Mouse (Mus musculus): ENCODE measurements around the gene Padi4. TPM values are rescaled to one million over a fixed set of nuclear protein-coding genes. Genes with fewer than 3 reads are reported as not detected.
A peak's percentile ranks its signal among the peaks of the same experiment; 100 is the strongest.

Gene Padi4
- polyA plus RNA-seq, 1 experiment from 2014 or later, result 2.0 TPM

DNA sequence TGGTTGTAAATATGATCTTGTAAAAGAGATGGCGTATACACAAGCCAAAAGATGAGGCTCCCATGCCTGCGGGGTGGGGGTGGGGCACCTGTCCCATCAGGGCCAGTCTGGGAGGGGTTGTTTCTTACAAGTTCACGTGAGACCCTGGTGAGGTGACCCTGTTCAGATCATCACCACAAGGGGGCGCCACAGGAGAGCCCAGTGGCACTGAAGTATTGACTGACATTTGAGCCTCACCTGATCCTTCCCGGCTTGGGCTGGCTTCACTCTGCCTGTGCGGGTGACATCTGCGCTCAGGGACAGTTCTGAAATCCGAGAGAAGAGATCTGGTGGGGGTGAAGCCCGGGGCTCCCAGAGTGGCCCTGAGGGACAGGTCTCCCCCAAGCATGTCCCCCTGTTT, 10.9 kb downstream of the Padi4 start:
- Histone ChIP-seq H3K4me3 (ENCODE audit: low read depth, low read length) (no peak overlapping the region), H3K4me1 (replicated peaks; ENCODE audit: control insufficient read depth, insufficient read depth, low read length) (peaks cover 2% of the 10 kb centered on the region; the same call in 1 of the 2 replicates), H3K4me2 (ENCODE audit: low read depth, low read length, severe bottlenecking) (no peak overlapping the region), H3K27me3 (ENCODE audit: control insufficient read depth, insufficient read depth, low read length) (no peaks in the 10 kb centered on the region), H3K9me3 (ENCODE audit: control insufficient read depth, low read length) (no peaks in the 10 kb centered on the region), H3K27ac (ENCODE audit: low read depth, low read length) (no peak overlapping the region), H3K36me3 (ENCODE audit: control insufficient read depth, insufficient read depth, low read length) (no peaks in the 10 kb centered on the region), H3K9ac (ENCODE audit: low read length) (no peak overlapping the region)
- ATAC-seq (replicated peaks; ENCODE audit: low FRiP score) (no peak), DNase-seq (ENCODE audit: low spot score) (peak; percentile 82)
- 19% methylated on average over 9 of the region's 9 CpGs for WGBS

DNA sequence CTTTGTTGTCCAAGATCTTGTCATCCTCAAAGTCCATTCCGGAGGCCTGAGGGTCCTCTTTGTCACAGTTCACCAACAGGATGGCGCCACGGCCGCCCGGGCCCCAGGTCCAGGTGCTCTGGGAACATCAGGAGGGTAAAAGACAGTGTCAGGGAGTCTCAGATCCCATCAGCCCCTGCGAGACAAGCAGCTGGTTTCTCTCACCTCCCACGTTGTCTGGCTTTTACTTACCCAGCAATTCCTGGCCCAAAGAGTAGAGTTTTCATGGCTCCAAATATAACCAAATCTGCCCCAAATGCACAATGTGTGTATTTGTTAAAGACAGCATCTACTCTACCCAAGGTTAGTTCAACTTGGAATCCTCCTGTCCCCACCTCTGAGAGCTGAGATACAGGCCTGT, 12.4 kb downstream of the Padi4 start:
- H3K27ac ChIP-seq (ENCODE audit: low read depth, low read length), result no peak overlapping the region

GRCm38 (mm10) chr4:140755811-140756210, 18.2 kb downstream of the Padi4 start:
- DNase-seq (ENCODE audit: low spot score), result no peak
- Histone ChIP-seq H3K4me1 (replicated peaks; ENCODE audit: control insufficient read depth, insufficient read depth, low read length) (peaks cover 10% of the 10 kb centered on the region; the same call in 1 of the 2 replicates), H3K9ac (ENCODE audit: low read length) (no peak overlapping the region), H3K36me3 (ENCODE audit: control insufficient read depth, insufficient read depth, low read length) (no peaks in the 10 kb centered on the region), H3K4me3 (ENCODE audit: low read depth, low read length) (no peak overlapping the region), H3K9me3 (ENCODE audit: control insufficient read depth, low read length) (no peaks in the 10 kb centered on the region), H3K4me2 (ENCODE audit: low read depth, low read length, severe bottlenecking) (no peak overlapping the region), H3K27me3 (ENCODE audit: control insufficient read depth, insufficient read depth, low read length) (no peaks in the 10 kb centered on the region), H3K27ac (ENCODE audit: low read depth, low read length) (no peak overlapping the region)
- WGBS, result 88% methylated on average over 3 of the region's 3 CpGs
- no peak for ATAC-seq (replicated peaks; ENCODE audit: low FRiP score)

More for the DNA sequence above, 12.4 kb downstream of the Padi4 start:
- no peaks in the 10 kb centered on the region for H3K27me3 ChIP-seq (ENCODE audit: control insufficient read depth, insufficient read depth, low read length)
- H3K4me2 ChIP-seq (ENCODE audit: low read depth, low read length, severe bottlenecking), result no peak overlapping the region
- no peaks in the 10 kb centered on the region for H3K9me3 ChIP-seq (ENCODE audit: control insufficient read depth, low read length)
- H3K4me1 ChIP-seq (replicated peaks; ENCODE audit: control insufficient read depth, insufficient read depth, low read length), result peaks cover 10% of the 10 kb centered on the region; the same call in 1 of the 2 replicates
- no peak for DNase-seq (ENCODE audit: low spot score)
- no peak overlapping the region for H3K4me3 ChIP-seq (ENCODE audit: low read depth, low read length)
- no peak overlapping the region for H3K9ac ChIP-seq (ENCODE audit: low read length)
- H3K36me3 ChIP-seq (ENCODE audit: control insufficient read depth, insufficient read depth, low read length), result no peaks in the 10 kb centered on the region
- WGBS, result 84% methylated on average over 7 of the region's 7 CpGs
- ATAC-seq (replicated peaks; ENCODE audit: low FRiP score), result no peak

DNA sequence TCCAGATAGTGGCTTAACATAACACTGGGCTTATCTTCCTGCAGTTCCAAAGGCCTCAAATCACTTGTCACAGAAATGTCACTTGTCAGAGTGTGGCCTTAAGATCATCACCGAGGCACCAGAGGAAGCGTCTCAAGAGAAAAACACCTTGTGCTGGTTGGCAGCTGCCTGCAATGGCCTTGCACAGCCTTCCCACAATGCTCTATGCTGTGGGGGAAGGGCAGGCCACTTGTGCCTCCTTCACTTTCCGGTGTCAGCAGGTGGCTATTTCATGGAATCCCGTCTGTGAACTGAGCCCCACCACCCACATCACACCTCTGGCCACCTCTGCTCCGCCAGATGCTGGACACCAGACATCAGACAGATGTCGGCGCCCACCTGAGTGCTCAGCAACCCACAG, 20.7 kb downstream of the Padi4 start:
- Histone ChIP-seq H3K4me1 (replicated peaks; ENCODE audit: control insufficient read depth, insufficient read depth, low read length) (peaks cover 13% of the 10 kb centered on the region; the same call in 1 of the 2 replicates), H3K36me3 (ENCODE audit: control insufficient read depth, insufficient read depth, low read length) (no peaks in the 10 kb centered on the region), H3K9me3 (ENCODE audit: control insufficient read depth, low read length) (no peaks in the 10 kb centered on the region), H3K4me2 (ENCODE audit: low read depth, low read length, severe bottlenecking) (no peak overlapping the region), H3K27me3 (ENCODE audit: control insufficient read depth, insufficient read depth, low read length) (no peaks in the 10 kb centered on the region), H3K27ac (ENCODE audit: low read depth, low read length) (no peak overlapping the region), H3K9ac (ENCODE audit: low read length) (no peak overlapping the region), H3K4me3 (ENCODE audit: low read depth, low read length) (no peak overlapping the region)
- 72% methylated on average over 7 of the region's 7 CpGs for WGBS
- DNase-seq (ENCODE audit: low spot score), result no peak
- ATAC-seq (replicated peaks; ENCODE audit: low FRiP score), result no peak

GRCm38 (mm10) chr4:140750328-140750727, 23.7 kb downstream of the Padi4 start:
- Histone ChIP-seq H3K36me3 (ENCODE audit: control insufficient read depth, insufficient read depth, low read length) (no peaks in the 10 kb centered on the region), H3K4me3 (ENCODE audit: low read depth, low read length) (peak overlapping the region; percentile 2; the same call in 1 of the 2 replicates), H3K27me3 (ENCODE audit: control insufficient read depth, insufficient read depth, low read length) (no peaks in the 10 kb centered on the region), H3K9ac (ENCODE audit: low read length) (peak overlapping the region; percentile 3; the same call in 1 of the 2 replicates), H3K4me2 (ENCODE audit: low read depth, low read length, severe bottlenecking) (peak overlapping the region; percentile 44; the same call in 1 of the 2 replicates), H3K9me3 (ENCODE audit: control insufficient read depth, low read length) (no peaks in the 10 kb centered on the region), H3K4me1 (replicated peaks; ENCODE audit: control insufficient read depth, insufficient read depth, low read length) (peaks cover 3% of the 10 kb centered on the region; the same call in 1 of the 2 replicates), H3K27ac (ENCODE audit: low read depth, low read length) (no peak overlapping the region)
- WGBS, result 7% methylated on average over 19 of the region's 19 CpGs
- DNase-seq (ENCODE audit: low spot score) (peak; percentile 63), ATAC-seq (replicated peaks; ENCODE audit: low FRiP score) (no peak)

DNA sequence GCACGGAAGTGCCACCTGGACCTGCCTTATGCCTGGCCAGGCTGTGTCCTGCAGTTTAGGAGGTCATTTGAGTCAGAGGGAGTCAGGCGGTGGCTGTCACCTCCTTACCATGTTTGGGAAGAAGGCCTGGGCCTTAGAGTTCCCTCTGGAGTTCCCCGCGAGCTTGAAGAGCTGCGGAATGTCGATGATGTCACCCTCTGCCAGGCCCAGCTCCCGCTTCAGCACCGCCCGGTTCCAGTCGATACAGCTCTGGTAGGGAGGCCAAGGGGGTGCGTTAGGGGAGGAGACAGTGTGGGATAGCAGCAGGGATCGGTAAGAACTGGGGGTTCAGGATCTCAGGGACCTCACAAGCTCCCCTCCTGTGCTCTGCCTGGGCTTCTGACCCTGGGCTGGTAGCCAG, 26.1 kb downstream of the Padi4 start:
- Histone ChIP-seq H3K4me2 (ENCODE audit: low read depth, low read length, severe bottlenecking) (no peak overlapping the region), H3K9me3 (ENCODE audit: control insufficient read depth, low read length) (no peaks in the 10 kb centered on the region), H3K36me3 (ENCODE audit: control insufficient read depth, insufficient read depth, low read length) (no peaks in the 10 kb centered on the region), H3K27me3 (ENCODE audit: control insufficient read depth, insufficient read depth, low read length) (no peaks in the 10 kb centered on the region), H3K27ac (ENCODE audit: low read depth, low read length) (no peak overlapping the region), H3K4me1 (replicated peaks; ENCODE audit: control insufficient read depth, insufficient read depth, low read length) (peaks cover 3% of the 10 kb centered on the region; the same call in 1 of the 2 replicates), H3K4me3 (ENCODE audit: low read depth, low read length) (no peak overlapping the region), H3K9ac (ENCODE audit: low read length) (no peak overlapping the region)
- no peak for DNase-seq (ENCODE audit: low spot score)
- ATAC-seq (replicated peaks; ENCODE audit: low FRiP score), result no peak
- WGBS, result 27% methylated on average over 12 of the region's 12 CpGs

GRCm38 (mm10) chr4:140744654-140745053, 29.4 kb downstream of the Padi4 start:
- Histone ChIP-seq H3K27ac (ENCODE audit: low read depth, low read length) (no peak overlapping the region), H3K4me1 (replicated peaks; ENCODE audit: control insufficient read depth, insufficient read depth, low read length) (no peaks in the 10 kb centered on the region), H3K9ac (ENCODE audit: low read length) (no peak overlapping the region), H3K27me3 (ENCODE audit: control insufficient read depth, insufficient read depth, low read length) (no peaks in the 10 kb centered on the region), H3K9me3 (ENCODE audit: control insufficient read depth, low read length) (no peaks in the 10 kb centered on the region), H3K4me3 (ENCODE audit: low read depth, low read length) (no peak overlapping the region), H3K36me3 (ENCODE audit: control insufficient read depth, insufficient read depth, low read length) (no peaks in the 10 kb centered on the region), H3K4me2 (ENCODE audit: low read depth, low read length, severe bottlenecking) (no peak overlapping the region)
- 27% methylated on average over 3 of the region's 3 CpGs for WGBS
- ATAC-seq (replicated peaks; ENCODE audit: low FRiP score) (no peak), DNase-seq (ENCODE audit: low spot score) (peak; percentile 67)

DNA sequence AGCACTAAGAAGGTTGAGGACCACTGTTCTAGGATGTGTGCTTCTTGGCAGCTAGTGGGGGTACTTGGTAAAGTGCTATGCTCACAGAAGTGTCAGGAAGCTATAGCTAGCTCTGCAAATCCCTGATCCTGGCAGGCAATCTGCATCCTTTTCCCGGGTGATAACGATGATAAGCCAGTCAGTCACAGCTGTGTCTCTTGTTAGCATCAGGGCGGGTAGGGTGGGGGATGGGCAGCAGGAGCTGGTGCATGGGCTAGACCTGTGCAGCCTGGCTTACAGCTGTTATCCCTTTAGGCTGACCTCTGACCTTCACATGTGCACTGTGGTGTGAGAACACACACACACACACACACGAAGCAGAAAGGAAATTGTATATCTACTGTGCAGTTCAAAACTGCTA, 30.9 kb downstream of the Padi4 start:
- Histone ChIP-seq H3K36me3 (ENCODE audit: control insufficient read depth, insufficient read depth, low read length) (no peaks in the 10 kb centered on the region), H3K27me3 (ENCODE audit: control insufficient read depth, insufficient read depth, low read length) (no peaks in the 10 kb centered on the region), H3K4me2 (ENCODE audit: low read depth, low read length, severe bottlenecking) (no peak overlapping the region), H3K4me3 (ENCODE audit: low read depth, low read length) (no peak overlapping the region), H3K9me3 (ENCODE audit: control insufficient read depth, low read length) (no peaks in the 10 kb centered on the region), H3K27ac (ENCODE audit: low read depth, low read length) (no peak overlapping the region), H3K4me1 (replicated peaks; ENCODE audit: control insufficient read depth, insufficient read depth, low read length) (0 out of 2 replicates have a peak, but pooled peaks cover 1% of the 10 kb centered on the region), H3K9ac (ENCODE audit: low read length) (no peak overlapping the region)
- ATAC-seq (replicated peaks; ENCODE audit: low FRiP score) (no peak), DNase-seq (ENCODE audit: low spot score) (no peak)
- WGBS, result 63% methylated on average over 4 of the region's 4 CpGs

- H3K9ac ChIP-seq (ENCODE audit: low read length), result no peak within 1 kb of the TSS
- no peak within 1 kb of the TSS for H3K4me3 ChIP-seq (ENCODE audit: low read depth, low read length)
- no peaks in the 10 kb centered on the region for H3K27me3 ChIP-seq (ENCODE audit: control insufficient read depth, insufficient read depth, low read length)
- DNase-seq (ENCODE audit: low spot score), result no peak
- no peak within 1 kb of the TSS for H3K4me2 ChIP-seq (ENCODE audit: low read depth, low read length, severe bottlenecking)
- H3K27ac ChIP-seq (ENCODE audit: low read depth, low read length), result no peak within 1 kb of the TSS
- H3K9me3 ChIP-seq (ENCODE audit: control insufficient read depth, low read length), result no peaks in the 10 kb centered on the region
- H3K4me1 ChIP-seq (replicated peaks; ENCODE audit: control insufficient read depth, insufficient read depth, low read length), result 0 out of 2 replicates have a peak, but pooled peaks cover 1% of the 10 kb centered on the region
- no peaks in the 10 kb centered on the region for H3K36me3 ChIP-seq (ENCODE audit: control insufficient read depth, insufficient read depth, low read length)
- ATAC-seq (replicated peaks; ENCODE audit: low FRiP score), result no peak
- 93% methylated on average over 2 of the region's 2 CpGs for WGBS
Measured at GRCm38 (mm10) chr4:140742543-140742942, 31.5 kb downstream of the Padi4 start, which contains the start of gene Padi6. Gene Padi6 (minus strand): TSS chr4:140742643.
